Mouse (Mus musculus) adrenal gland, adult 2 months (tissue): Measurements from ENCODE around the gene Tmem59l. TPM values are rescaled to one million over a fixed set of nuclear protein-coding genes. Genes with fewer than 3 reads are reported as not detected.

Source experiments
- DNase-seq: peaks from one replicate; pipeline ENCODE4 v3.0.0; 2021
- long read RNA-seq: library from polyadenylated mRNA; stranded (forward); transcript quantifications from one replicate; pipeline ENCODE4 v2.0.0, GENCODE M21; 2021
- polyA plus RNA-seq: library from polyadenylated mRNA; depleted of rRNA; stranded (reverse); fragments of >200 nt; gene quantifications from 2 replicates; pipeline ENCODE4 v1.2.3, GENCODE M21; 2012; rRNA removed
- total RNA-seq, 2 experiments: library from RNA; stranded (reverse); gene quantifications; 2 replicates each; pipeline ENCODE4 v1.2.3; 2021

Gene Tmem59l
- 10 to 100 TPM; 16.8 to 24.3 TPM for total RNA-seq
- polyA plus RNA-seq: 42.9 and 55.8 TPM in 2 replicates
- long read RNA-seq, transcript Tmem59l-201 (8 exons, 1,491 nt): major isoform, 31 of 33 reads
- long read RNA-seq, partial matches to known transcripts: 1 of 33 reads
- long read RNA-seq, other reads (novel, unspliced or antisense): 1 of 33 reads

DNA sequence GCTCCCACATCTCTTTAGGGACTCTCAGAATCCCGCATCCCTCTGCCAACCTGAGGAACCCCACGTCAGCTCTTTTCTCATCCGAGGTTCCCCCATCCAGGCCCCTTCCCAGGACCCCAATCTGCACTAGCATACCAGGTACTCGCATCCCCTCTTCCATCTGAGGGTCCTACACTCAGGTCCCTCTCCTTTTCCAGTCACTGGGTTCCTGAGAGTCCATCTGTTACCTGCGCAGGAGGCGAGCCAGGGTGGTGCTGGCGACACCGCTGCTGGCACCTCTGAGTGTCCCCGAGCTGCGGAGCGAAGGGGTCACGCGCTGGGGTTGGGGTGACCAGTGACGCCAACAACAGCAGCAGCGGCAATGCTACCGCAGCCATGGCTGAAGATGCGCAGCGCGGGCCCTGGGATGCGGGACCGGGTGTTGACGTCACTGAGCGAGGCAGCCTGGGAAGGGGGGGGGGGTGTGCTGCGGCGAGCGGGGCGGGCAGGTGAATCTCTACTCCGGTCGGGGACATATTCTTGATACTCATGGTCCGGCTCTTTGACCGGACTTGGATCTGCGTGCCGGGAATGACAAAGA, at the start of gene Tmem59l:
Gene Tmem59l, minus strand, starts transcription at position 418 of the 580 bp plus-strand sequence.
- DNase-seq: no peak

GRCm38 (mm10) chr8:70535701-70536100, 48.5 kb upstream of the Tmem59l start:
- no peak for DNase-seq

GRCm38 (mm10) chr8:70535221-70535620, 48.1 kb upstream of the Tmem59l start:
- DNase-seq: no peak

DNA sequence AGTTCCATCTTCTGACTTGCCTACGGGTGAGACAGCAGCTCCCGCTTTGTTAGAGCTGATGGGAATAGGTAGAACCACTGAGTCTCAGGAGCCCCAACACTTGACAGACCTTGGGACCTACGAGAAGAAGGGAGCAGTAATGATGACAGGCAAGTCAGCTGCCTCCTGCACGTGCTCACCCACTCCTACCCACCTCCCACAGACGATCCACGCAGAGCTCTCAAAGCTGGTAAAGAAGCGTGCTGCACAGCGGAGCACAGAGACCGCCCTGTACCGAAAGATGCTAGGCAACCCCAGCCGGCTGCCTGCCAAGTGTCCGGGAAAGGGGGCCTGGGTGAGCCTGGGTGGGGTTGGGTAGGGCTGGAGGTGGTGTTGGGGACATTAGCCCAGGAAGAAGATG, 47.1 kb upstream of the Tmem59l start:
- DNase-seq: no peak

- no peak for DNase-seq
These were observed 43.2 kb upstream of the Tmem59l start for GRCm38 (mm10) chr8:70530314-70530713.

DNA sequence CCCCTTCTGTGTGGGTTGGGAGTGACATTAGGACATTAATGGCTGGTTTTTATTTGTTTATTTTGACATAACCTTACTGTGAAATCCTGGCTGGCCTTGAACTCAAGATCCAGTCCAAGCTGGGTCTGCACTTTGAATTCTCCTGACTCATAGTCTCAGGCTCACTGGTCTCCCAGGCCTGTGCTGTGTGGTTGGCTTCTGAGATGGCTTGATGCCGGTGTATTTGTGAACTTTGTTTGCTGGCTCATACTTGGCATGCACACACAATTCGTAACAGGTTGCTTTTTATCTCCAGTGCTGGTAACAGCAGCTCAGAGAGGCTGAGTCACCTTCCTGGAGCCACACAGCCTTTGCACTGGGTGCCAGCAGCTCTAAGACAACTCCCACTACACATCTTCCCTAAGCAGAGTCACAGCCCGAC, 42.6 kb upstream of the Tmem59l start:
- DNase-seq: peak; percentile 87

GRCm38 (mm10) chr8:70529299-70529698, 42.1 kb upstream of the Tmem59l start:
- no peak for DNase-seq

GRCm38 (mm10) chr8:70528182-70528797, 41.1 kb upstream of the Tmem59l start:
- DNase-seq: no peak

DNA sequence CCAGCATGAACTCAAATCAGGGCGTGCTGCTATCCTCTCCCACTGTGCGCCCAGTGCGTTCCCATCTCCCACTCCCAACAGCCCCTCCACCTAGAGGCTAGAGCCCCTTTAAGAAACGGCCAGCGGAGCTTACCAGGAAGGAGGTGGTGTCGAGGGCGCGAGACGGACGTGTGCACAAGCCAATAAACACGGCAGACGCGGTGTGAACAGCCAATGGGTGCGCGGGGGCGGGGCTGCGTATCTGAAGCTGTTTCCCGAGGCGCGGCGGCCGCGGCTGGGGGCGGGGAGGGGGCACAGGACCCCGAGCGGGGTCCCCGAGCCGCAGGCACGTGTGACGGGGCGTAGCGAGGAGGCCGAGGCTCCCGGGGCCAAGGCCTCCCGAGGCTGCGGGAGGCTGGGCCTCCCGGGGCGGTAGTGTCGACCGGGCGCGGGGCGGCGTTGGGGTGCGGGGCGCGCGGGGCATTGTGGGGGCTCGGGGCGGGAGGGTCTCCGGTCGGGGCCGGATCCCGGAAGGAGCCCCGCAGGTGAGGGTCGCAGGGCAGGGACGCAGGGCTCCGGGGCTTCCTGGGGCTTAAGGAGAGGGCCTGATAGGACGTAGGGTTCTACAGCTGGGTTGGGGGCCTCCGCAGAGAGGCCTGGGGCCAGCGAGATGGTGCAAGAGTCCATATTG, 40.5 kb upstream of the Tmem59l start, which contains the start of the genes Fkbp8 and Kxd1:
Gene Fkbp8, plus strand, starts transcription at position 213 of the 670 bp plus-strand sequence.
Gene Kxd1, minus strand, starts transcription at position 445 of the 670 bp plus-strand sequence.
- peak; percentile 99 for DNase-seq

- no peak for DNase-seq
These were observed 40.0 kb upstream of the Tmem59l start for GRCm38 (mm10) chr8:70527111-70527511.

GRCm38 (mm10) chr8:70522592-70523403, 35.6 kb upstream of the Tmem59l start:
- peak; percentile 97 for DNase-seq

DNA sequence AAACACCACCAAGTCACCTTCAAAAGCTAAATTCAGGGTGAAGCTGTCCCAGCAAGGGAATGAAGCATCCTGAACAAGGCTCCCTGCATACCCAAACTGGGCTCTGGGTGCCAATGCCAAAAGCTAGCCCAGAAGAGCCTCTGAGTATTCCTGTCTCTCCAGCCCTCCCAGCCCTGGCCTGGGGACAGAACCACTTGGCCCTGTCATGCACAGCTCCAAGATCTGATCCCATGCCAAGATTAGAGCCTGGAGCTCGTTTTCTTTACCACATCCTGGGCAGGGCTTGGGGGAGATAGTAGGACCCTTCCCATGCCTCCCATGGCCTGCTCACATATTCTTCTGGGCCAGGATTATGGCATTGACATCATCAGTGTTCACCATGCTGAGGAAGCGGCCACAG, 32.4 kb upstream of the Tmem59l start:
- no peak for DNase-seq

DNA sequence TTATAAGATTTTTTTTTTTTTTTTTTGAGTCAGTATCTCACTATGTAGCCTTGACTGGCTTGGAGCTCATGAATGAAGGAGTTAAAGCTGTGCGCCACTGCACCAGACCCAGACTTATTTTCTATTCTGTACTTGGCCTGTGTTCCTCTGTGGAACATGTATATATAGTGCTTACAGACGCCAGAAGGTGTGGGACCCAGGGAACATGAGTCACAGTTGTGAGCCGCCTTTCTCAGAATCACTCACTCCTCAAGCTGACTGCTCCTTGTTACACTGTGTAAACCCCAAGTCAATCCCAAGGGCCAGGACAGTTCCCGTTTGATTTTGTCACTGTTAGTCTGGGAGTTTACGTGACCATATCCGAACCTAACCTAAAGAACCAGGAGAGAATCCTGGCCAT, 31.9 kb upstream of the Tmem59l start:
- no peak for DNase-seq

GRCm38 (mm10) chr8:70517940-70518643, 30.9 kb upstream of the Tmem59l start:
- DNase-seq: peak; percentile 1

DNA sequence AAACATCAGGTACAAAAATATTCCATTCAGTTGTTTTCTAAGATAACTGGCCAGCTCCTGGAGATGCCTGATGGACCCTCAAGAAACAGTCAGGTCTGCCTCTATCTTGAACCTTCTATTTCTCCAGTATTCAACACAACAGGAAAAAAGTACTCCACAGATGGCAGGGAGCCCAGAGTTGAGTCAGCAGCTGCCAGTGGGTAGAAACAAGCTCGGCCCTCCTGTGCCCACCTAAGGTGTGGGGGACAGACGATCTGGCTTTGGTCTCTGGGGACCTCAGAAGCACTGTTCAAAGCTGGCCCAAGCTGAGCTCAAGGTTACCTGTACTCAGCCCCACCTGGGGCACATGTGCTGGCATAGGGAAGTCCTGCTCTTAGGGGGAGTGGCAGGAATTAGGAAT, 26.3 kb upstream of the Tmem59l start:
- DNase-seq: peak; percentile 82

GRCm38 (mm10) chr8:70512253-70512903, 25.2 kb upstream of the Tmem59l start:
- DNase-seq: no peak

DNA sequence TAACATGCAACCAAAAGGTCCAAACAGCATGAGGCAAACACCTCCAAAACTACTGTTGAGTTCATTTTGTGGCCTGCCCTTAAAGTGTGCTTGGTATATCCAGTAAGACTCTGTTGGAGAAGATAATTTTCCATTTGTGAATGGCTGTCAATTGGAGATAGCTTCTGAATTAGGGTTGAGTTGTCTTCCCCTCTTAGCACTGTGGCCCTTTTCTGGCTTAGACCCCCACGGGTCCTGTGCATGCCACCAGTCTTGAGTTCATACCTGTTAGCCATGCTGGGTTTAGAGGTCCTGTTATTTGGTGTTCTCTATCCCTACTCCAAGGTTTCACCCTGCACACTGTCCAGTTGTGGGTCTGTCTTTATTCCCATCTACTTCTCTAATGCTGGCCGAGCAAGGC, 24.6 kb upstream of the Tmem59l start:
- no peak for DNase-seq

DNA sequence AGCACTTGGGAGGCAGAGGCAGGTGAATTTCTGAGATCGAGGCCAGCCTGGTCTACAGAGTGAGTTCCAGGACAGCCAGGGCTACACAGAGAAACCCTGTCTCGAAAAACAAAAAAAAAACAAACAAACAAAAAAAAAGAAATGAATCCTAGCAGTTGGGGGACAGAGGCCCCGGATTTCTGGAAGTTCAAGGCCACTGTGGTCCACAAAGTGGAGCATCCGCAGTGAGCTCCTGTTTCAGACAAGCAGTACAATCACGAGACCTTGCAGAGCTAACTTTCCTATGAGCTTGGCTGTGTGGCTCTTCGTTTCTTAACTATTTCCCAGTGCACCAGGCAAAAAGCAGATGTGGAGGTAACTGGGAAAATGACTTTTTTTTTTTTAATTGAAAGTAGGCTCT, 24.0 kb upstream of the Tmem59l start:
- peak; percentile 20 for DNase-seq

GRCm38 (mm10) chr8:70510228-70510915, 23.2 kb upstream of the Tmem59l start, which contains the start of gene Uba52:
Gene Uba52 (minus strand): TSS chr8:70510801.
- peak; percentile 97 for DNase-seq
